Mouse (Mus musculus) liver, postnatal 0 days (tissue): ENCODE measurements at regions not wholly inside any gene's neighbourhood (a gene's known extent, or its start where the extent isn't known, plus 50 kb on each side); places are given as distances from the start of the nearest gene placed in this dataset.

Source experiments
- CTCF ChIP-seq: sonication (generic); IDR thresholded peaks from 2 replicates; pipeline ENCODE4 v1.5.1; 2016; ENCODE audit warnings: antibody characterized with exemption, low read depth
- EP300 ChIP-seq: IDR thresholded peaks from 2 replicates; pipeline ENCODE4 v1.6.1; 2016; ENCODE audit warnings: antibody characterized with exemption, low read depth, mild to moderate bottlenecking

DNA sequence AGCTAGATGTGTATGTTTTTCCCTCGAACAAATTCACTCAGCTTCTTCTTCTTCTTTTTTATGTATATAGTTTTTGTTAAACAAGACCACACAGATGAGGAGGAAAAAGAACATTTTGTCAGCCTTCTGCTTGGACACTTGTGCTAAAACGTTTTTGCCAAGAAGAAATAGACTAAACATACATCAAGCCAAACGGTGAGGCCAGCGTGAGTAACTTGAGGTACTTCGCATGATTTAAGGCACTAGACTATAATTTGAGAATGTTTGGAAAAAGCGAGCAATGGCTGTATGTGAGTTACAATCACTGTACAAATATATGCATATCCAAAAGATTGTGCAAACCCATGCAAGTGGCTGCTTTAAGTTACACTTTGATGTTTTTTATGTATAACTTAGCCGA lies 201.8 kb upstream of the Gm9747 start:
- TF ChIP-seq CTCF: no peak
- no peak for TF ChIP-seq EP300
